Mouse (Mus musculus): ENCODE results near the gene Ccdc22.

Gene Ccdc22

DNA sequence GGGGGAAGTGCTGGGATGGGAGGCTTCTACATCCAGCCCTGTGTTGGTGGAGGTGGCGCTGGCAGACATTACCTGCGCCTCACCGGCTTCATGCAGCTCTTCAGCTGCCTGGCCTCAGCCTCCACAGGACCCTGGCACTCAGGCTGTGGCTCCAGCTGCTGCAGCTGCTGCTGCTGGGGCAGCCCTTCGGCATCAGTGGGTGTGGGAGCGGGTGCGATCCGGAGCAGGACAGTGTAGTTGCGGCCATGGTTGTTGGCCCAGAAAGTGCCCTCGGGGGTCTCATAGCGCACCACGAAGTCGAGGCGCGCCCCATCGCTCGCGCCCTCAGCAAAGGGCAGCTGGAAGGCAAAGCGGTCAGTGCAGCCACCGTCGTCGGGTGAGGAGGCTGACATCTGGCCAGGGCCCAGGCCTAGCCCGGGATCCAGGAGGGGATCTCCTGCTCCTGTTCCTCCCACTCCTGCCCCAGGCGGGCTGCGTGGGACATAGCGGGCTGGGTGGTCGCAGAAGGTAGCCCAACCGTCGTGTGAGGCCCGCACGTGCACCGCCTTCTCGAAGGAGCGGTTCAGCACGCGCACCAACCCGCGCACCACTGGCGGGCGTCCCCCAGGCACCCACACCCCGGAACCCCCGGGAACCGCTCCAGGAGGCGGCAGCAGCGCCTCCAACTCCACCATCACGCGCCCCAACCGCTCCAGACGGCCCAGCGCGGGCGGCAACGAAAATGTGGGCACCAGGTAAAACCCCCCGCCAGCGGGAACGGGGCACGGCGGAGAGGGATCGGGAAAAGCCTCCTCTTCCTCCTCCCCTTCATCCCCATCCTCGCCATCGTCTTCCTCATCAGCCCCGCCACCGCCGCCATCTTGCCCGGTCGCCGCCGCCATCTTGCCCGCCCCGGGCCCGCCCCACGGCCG lies 31.9 kb downstream of the Ccdc22 start, which contains the start of gene Foxp3:
Gene Foxp3, plus strand, starts transcription at position 469 of the 911 bp plus-strand sequence.
- DNase-seq (ENCODE audit: low spot score) = peak; percentile 71

DNA sequence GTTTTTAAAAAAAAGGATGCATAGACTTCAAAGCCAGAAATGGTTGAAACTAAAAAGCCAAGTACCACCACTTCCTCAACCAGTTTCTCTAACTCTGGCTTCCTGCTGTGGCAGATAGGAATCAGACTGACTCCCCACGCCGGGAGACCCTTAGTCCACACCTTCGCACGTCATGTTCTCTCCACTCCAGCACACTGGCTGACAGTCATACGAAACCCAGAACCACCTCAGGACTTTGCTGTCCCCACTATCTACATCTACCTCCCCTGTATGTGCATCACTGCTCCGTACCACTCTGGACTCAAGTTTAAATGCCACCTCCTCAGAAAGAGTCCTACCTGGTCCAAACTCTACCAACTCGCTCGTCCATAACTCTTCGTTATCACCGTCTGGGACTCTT lies 32.9 kb downstream of the Ccdc22 start:
- DNase-seq (ENCODE audit: low spot score) = no peak

DNA sequence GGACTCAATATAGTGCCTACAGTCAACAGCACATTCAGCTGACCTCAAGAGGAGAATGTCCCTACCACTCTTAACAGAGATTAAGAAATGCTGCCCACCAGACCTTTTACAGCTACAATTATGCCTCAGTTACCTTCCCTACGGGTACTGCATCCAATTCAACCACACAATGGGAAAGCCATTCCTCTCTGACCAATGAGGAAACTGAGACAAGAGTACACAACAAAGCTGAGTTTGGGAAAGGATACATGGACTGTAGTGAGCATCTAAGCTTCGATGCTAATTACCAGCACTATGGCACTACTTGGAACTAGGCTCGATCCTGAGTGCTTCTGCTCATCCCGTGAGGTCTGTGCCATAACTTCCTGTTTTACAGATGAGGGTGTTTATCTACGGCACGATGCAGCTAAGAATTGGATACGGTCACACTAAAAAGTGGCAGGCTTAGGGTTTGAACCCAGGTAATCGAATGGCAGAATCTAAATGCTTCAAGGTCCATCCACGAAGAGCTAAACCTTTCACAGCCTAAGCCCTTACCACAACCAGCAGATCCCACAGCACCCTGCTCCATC lies 33.7 kb downstream of the Ccdc22 start:
- no peak for DNase-seq (ENCODE audit: low spot score)

DNA sequence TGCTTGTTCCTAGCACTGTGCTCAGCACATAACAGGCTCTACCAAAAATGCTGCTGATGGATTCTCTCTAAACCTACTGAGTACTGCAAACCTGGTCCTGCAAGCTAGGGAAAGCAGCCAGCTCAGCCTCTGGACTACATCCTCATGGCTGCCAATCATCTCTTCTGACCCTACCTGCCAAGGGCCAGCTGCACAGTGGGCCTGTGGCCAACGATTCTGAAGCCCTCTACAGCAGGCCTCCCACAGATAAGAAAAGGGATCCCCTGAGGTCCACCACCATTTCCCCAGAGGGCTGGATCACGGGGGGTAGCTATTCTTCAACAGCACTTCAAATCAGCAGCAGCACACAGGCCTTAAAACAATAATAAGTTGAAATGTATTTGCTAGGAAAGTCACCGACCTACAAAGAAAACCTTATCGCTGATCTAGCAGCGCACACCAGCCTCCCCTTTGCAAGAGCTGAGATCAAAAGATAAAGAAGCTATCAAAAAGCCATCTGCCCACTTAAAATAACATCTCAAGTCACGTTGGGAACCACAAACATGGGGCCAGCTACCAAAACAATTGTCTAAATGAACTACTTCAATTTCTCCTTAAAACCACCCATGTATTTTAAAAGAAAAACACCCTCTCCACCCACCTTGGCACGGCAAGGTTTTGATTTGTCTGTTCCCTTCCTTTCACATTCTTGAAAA lies 34.7 kb downstream of the Ccdc22 start:
- no peak for DNase-seq (ENCODE audit: low spot score)

DNA sequence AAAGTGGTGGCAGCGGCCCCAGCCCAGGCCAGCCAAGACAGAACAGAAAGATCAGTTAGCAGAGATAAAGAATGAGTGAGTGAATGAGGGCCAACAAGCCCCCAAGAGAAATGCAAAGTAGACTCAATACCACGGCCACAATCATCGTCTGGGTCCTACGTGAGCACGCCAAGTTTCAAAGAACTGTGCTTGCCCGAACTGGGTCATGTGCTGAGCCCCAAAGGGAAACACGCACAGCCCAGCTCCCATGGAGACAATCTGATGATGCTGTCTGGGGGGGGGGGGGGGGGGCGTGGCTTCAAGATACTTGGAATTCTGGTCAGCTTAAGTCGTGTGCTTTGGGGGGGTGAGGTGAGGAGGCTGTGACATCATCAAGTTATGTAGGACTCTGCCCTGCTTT lies 37.8 kb downstream of the Ccdc22 start:
- DNase-seq (ENCODE audit: low spot score) = no peak

DNA sequence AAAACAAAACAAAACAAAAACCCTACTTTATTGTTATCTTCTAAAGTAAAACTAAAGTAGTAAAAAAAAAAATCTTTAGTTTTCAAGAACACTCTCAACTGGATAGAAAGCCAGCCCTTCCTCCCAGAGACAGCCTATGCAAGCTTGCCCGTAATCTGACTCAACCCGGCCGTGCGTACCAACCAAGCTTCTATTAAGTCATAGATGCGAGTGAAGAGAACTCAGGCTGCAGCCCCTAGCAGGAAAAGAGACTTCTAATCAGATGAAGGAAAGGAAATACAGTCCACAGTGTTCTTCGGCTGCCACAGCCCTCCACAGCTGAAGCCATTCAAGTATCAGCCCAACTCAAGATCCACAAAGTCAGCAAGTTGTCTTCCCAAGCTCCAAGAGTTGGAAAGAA lies 39.0 kb downstream of the Ccdc22 start:
- DNase-seq (ENCODE audit: low spot score) = no peak

DNA sequence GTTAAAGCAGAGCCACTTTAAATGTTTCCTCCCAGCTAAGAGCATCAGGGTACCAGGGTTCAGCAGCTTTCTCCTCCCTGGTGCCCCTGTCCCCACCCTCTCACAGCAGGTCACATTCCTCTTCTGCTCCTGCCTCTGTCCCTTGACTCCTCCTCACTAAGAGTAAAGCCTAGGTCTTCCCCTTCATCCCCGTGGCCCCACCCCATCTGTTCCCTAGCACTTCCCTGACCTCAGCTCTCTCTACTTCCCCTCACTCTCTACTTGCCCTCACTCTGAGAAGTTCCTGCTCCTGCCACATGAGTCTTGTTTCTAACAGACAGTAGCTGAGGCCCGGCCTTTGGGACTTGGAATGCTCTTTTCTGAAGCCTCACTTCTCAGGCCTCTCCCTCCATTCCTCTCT lies 42.2 kb downstream of the Ccdc22 start:
- no peak for DNase-seq (ENCODE audit: low spot score)

DNA sequence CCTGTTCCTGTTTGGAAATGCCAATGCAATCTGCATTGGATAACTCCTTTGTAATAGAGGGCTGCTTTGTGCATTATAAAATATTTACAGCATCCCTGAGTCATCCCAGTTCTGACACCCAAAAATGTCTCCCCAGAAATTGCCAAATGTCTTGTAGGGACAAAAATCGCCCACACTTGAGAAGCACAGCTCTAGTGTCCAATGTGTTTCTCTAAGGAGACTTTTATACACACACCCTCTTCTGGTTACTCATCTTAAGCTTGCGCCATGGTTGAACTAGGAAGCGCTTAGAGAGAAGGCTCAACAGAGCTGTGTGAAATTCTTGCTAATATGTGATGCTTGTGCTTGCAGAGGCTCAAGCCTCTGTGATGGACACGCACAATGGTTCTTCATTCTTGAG lies 51.8 kb downstream of the Ccdc22 start:
- DNase-seq (ENCODE audit: low spot score) = no peak
